Comparison of ENCODE assay signal across 23 mouse cellular contexts in the genomic region with DNA sequence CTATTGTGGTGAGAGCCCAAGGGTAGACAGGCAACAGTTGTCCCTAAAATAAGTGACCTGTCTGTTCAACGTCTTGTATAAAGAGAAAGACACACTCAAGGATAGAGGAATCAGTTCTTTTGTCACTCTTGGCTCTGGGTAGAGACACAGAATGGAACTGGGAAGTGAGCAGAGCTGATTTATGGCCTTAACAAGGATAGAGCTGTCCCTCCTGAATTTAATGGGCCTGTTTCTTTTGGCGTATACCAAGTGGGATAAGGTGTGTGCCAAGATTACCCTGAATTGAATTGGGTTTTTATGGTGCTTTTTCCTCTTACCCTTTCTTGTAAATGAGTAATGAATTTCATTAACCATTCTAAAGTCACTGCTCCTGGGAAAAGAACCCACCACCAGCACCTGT.
"Had no signal": no experiment of that assay in that cellular context is flagged by ENCODE, and none has a peak within 500 bp of the region (broad histone marks: within the 10 kb centered on the region; RNA-seq: fewer than 3 reads in every experiment).

No protein-coding gene starts in this region.

- H3K4me2 ChIP-seq: heart, embryonic 12.5 days; hindbrain, embryonic 13.5 days; hindbrain, embryonic 15.5 days; intestine, embryonic 15.5 days; limb, embryonic 13.5 days; limb, embryonic 15.5 days; liver, embryonic 12.5 days had no signal

- H3K9me3 ChIP-seq: heart, embryonic 10.5 days; heart, embryonic 12.5 days; hindbrain, embryonic 10.5 days; hindbrain, embryonic 13.5 days; hindbrain, embryonic 15.5 days; intestine, embryonic 15.5 days; limb, embryonic 13.5 days; limb, embryonic 15.5 days; liver, embryonic 12.5 days had no signal

- H3K9ac ChIP-seq: heart, embryonic 12.5 days; hindbrain, embryonic 13.5 days; hindbrain, embryonic 15.5 days; intestine, embryonic 15.5 days; limb, embryonic 13.5 days; limb, embryonic 15.5 days; liver, embryonic 12.5 days had no signal

- H3K27ac ChIP-seq: gastrocnemius, adult 2 months; heart, embryonic 10.5 days; hindbrain, embryonic 10.5 days; hindbrain, embryonic 13.5 days; hindbrain, embryonic 15.5 days; intestine, embryonic 15.5 days; limb, embryonic 13.5 days; limb, embryonic 15.5 days; liver, embryonic 12.5 days had no signal

- H3K36me3 ChIP-seq: heart, embryonic 10.5 days; heart, embryonic 12.5 days; hindbrain, embryonic 10.5 days; hindbrain, embryonic 13.5 days; hindbrain, embryonic 15.5 days; intestine, embryonic 15.5 days; limb, embryonic 13.5 days; limb, embryonic 15.5 days; liver, embryonic 12.5 days had no signal

- H3K4me3 ChIP-seq: gastrocnemius, adult 2 months; heart, embryonic 10.5 days; heart, embryonic 12.5 days; hindbrain, embryonic 10.5 days; hindbrain, embryonic 13.5 days; hindbrain, embryonic 15.5 days; intestine, embryonic 15.5 days; limb, embryonic 13.5 days; limb, embryonic 15.5 days; liver, embryonic 12.5 days had no signal

- H3K27me3 ChIP-seq: heart, embryonic 12.5 days; hindbrain, embryonic 13.5 days; hindbrain, embryonic 15.5 days; intestine, embryonic 15.5 days; limb, embryonic 13.5 days; limb, embryonic 15.5 days; liver, embryonic 12.5 days had no signal

- DNase-seq: gastrocnemius, adult 2 months; gastrocnemius, postnatal 10 days; gastrocnemius, postnatal 25 days; heart, adult 18-20 months; heart, postnatal 10 days; heart, postnatal 4 days; kidney, adult 18-20 months; kidney, adult 8-10 months; kidney, postnatal 10 days; kidney, postnatal 25 days; layer of hippocampus, adult 9-11 months; layer of hippocampus, postnatal 36 days; left cerebral cortex, postnatal 4 days had no signal

- H3K4me1 ChIP-seq: heart, embryonic 10.5 days; heart, embryonic 12.5 days; hindbrain, embryonic 10.5 days; hindbrain, embryonic 13.5 days; intestine, embryonic 15.5 days; limb, embryonic 13.5 days; limb, embryonic 15.5 days; liver, embryonic 12.5 days had no signal

- ATAC-seq: intestine, embryonic 15.5 days; intestine, postnatal 0 days; liver, embryonic 12.5 days had no signal
